Mouse (Mus musculus): Measurements from ENCODE around the gene Gm42906. TPM values are rescaled to one million over a fixed set of nuclear protein-coding genes. Genes with fewer than 3 reads are reported as not detected.
A peak's percentile ranks its signal among the peaks of the same experiment; 100 is the strongest.

Gene Gm42906
- polyA plus RNA-seq, 1 experiment from 2014 or later, result 0.66 TPM

- Histone ChIP-seq H3K4me3 (ENCODE audit: low read depth, low read length) (no peak overlapping the region), H3K4me2 (replicated peaks; ENCODE audit: low read depth, low read length) (no peak overlapping the region), H3K9me3 (ENCODE audit: low read length) (no peaks in the 10 kb centered on the region), H3K36me3 (ENCODE audit: insufficient read depth, low read length) (no peaks in the 10 kb centered on the region), H3K4me1 (ENCODE audit: insufficient read depth, low read depth, low read length) (peaks cover 21% of the 10 kb centered on the region), H3K9ac (replicated peaks; ENCODE audit: low read depth) (no peak overlapping the region), H3K27me3 (replicated peaks; ENCODE audit: insufficient read depth, low read length) (no peaks in the 10 kb centered on the region), H3K27ac (ENCODE audit: low read length) (peak overlapping the region; percentile 73)
- 18% methylated on average over 11 of the region's 11 CpGs for WGBS
- TF ChIP-seq CTCF (IDR thresholded peaks at IDR 0.05) (no peak), EP300 (IDR thresholded peaks at IDR 0.05) (peak; percentile 74; the same call in 1 of the 2 replicates)
- ATAC-seq (peak; percentile 83), DNase-seq (ENCODE audit: low spot score) (peak; percentile 85)
Measured at GRCm38 (mm10) chr5:151142671-151143601, 285.0 kb downstream of the Gm42906 start.

GRCm38 (mm10) chr5:151142241-151142640 lies 285.7 kb downstream of the Gm42906 start:
- no peak overlapping the region for H3K4me2 ChIP-seq (replicated peaks; ENCODE audit: low read depth, low read length)
- H3K4me1 ChIP-seq (ENCODE audit: insufficient read depth, low read depth, low read length), result peaks cover 21% of the 10 kb centered on the region
- H3K9ac ChIP-seq (replicated peaks; ENCODE audit: low read depth), result no peak overlapping the region
- 18% methylated on average over 5 of the region's 5 CpGs for WGBS
- no peaks in the 10 kb centered on the region for H3K27me3 ChIP-seq (replicated peaks; ENCODE audit: insufficient read depth, low read length)
- TF ChIP-seq CTCF (IDR thresholded peaks at IDR 0.05), result peak; percentile 95
- TF ChIP-seq EP300 (IDR thresholded peaks at IDR 0.05), result 0 out of 2 replicates have a peak, but pooled peaks have one; percentile 79
- H3K27ac ChIP-seq (ENCODE audit: low read length), result peak overlapping the region; percentile 73
- DNase-seq (ENCODE audit: low spot score), result peak; percentile 94
- H3K36me3 ChIP-seq (ENCODE audit: insufficient read depth, low read length), result no peaks in the 10 kb centered on the region
- H3K4me3 ChIP-seq (ENCODE audit: low read depth, low read length), result no peak overlapping the region
- H3K9me3 ChIP-seq (ENCODE audit: low read length), result no peaks in the 10 kb centered on the region
- ATAC-seq, result peak; percentile 76

- no peaks in the 10 kb centered on the region for H3K27me3 ChIP-seq (replicated peaks; ENCODE audit: insufficient read depth, low read length)
- no peaks in the 10 kb centered on the region for H3K9me3 ChIP-seq (ENCODE audit: low read length)
- no peak overlapping the region for H3K4me2 ChIP-seq (replicated peaks; ENCODE audit: low read depth, low read length)
- H3K27ac ChIP-seq (ENCODE audit: low read length), result no peak overlapping the region
- DNase-seq (ENCODE audit: low spot score), result no peak
- H3K9ac ChIP-seq (replicated peaks; ENCODE audit: low read depth), result no peak overlapping the region
- H3K4me3 ChIP-seq (ENCODE audit: low read depth, low read length), result no peak overlapping the region
- TF ChIP-seq EP300 (IDR thresholded peaks at IDR 0.05) (no peak), CTCF (IDR thresholded peaks at IDR 0.05) (no peak)
- H3K36me3 ChIP-seq (ENCODE audit: insufficient read depth, low read length), result no peaks in the 10 kb centered on the region
- 40% methylated on average over 5 of the region's 5 CpGs for WGBS
- H3K4me1 ChIP-seq (ENCODE audit: insufficient read depth, low read depth, low read length), result peaks cover 23% of the 10 kb centered on the region
- ATAC-seq, result no peak
Measured at GRCm38 (mm10) chr5:151137901-151138300, 290.1 kb downstream of the Gm42906 start.

GRCm38 (mm10) chr5:151137311-151137710 lies 290.7 kb downstream of the Gm42906 start:
- ATAC-seq, result no peak
- TF ChIP-seq EP300 (IDR thresholded peaks at IDR 0.05), result no peak
- TF ChIP-seq CTCF (IDR thresholded peaks at IDR 0.05), result no peak

GRCm38 (mm10) chr5:151135965-151136364 lies 292.0 kb downstream of the Gm42906 start:
- 42% methylated on average over 6 of the region's 6 CpGs for WGBS
- peak overlapping the region; percentile 66 for H3K27ac ChIP-seq (ENCODE audit: low read length)
- peaks cover 13% of the 10 kb centered on the region; the same call in 1 of the 2 replicates for H3K4me1 ChIP-seq (ENCODE audit: insufficient read depth, low read depth, low read length)
- no peak overlapping the region for H3K4me2 ChIP-seq (replicated peaks; ENCODE audit: low read depth, low read length)
- no peak overlapping the region for H3K9ac ChIP-seq (replicated peaks; ENCODE audit: low read depth)
- H3K36me3 ChIP-seq (ENCODE audit: insufficient read depth, low read length), result no peaks in the 10 kb centered on the region
- DNase-seq (ENCODE audit: low spot score) (no peak), ATAC-seq (peak; percentile 18)
- no peaks in the 10 kb centered on the region for H3K9me3 ChIP-seq (ENCODE audit: low read length)
- TF ChIP-seq CTCF (IDR thresholded peaks at IDR 0.05), result no peak
- TF ChIP-seq EP300 (IDR thresholded peaks at IDR 0.05), result no peak
- H3K4me3 ChIP-seq (ENCODE audit: low read depth, low read length), result no peak overlapping the region
- no peaks in the 10 kb centered on the region for H3K27me3 ChIP-seq (replicated peaks; ENCODE audit: insufficient read depth, low read length)

More at GRCm38 (mm10) chr5:151137311-151137710, 290.7 kb downstream of the Gm42906 start:
- no peak for DNase-seq (ENCODE audit: low spot score)
- H3K9me3 ChIP-seq (ENCODE audit: low read length), result no peaks in the 10 kb centered on the region
- no peaks in the 10 kb centered on the region for H3K27me3 ChIP-seq (replicated peaks; ENCODE audit: insufficient read depth, low read length)
- H3K4me3 ChIP-seq (ENCODE audit: low read depth, low read length), result no peak overlapping the region
- 78% methylated on average over 4 of the region's 4 CpGs for WGBS
- no peak overlapping the region for H3K4me2 ChIP-seq (replicated peaks; ENCODE audit: low read depth, low read length)
- no peak overlapping the region for H3K9ac ChIP-seq (replicated peaks; ENCODE audit: low read depth)
- H3K27ac ChIP-seq (ENCODE audit: low read length), result no peak overlapping the region
- H3K36me3 ChIP-seq (ENCODE audit: insufficient read depth, low read length), result no peaks in the 10 kb centered on the region
- peaks cover 19% of the 10 kb centered on the region for H3K4me1 ChIP-seq (ENCODE audit: insufficient read depth, low read depth, low read length)

GRCm38 (mm10) chr5:151135078-151135826 lies 292.7 kb downstream of the Gm42906 start:
- Histone ChIP-seq H3K4me1 (ENCODE audit: insufficient read depth, low read depth, low read length) (peaks cover 13% of the 10 kb centered on the region; the same call in 1 of the 2 replicates), H3K27me3 (replicated peaks; ENCODE audit: insufficient read depth, low read length) (no peaks in the 10 kb centered on the region), H3K4me3 (ENCODE audit: low read depth, low read length) (no peak overlapping the region), H3K27ac (ENCODE audit: low read length) (peak overlapping the region; percentile 66), H3K36me3 (ENCODE audit: insufficient read depth, low read length) (no peaks in the 10 kb centered on the region), H3K9me3 (ENCODE audit: low read length) (no peaks in the 10 kb centered on the region), H3K4me2 (replicated peaks; ENCODE audit: low read depth, low read length) (no peak overlapping the region), H3K9ac (replicated peaks; ENCODE audit: low read depth) (no peak overlapping the region)
- DNase-seq (ENCODE audit: low spot score), result peak; percentile 66
- peak; percentile 78 for ATAC-seq
- 42% methylated on average over 8 of the region's 8 CpGs for WGBS
- TF ChIP-seq CTCF (IDR thresholded peaks at IDR 0.05) (no peak), EP300 (IDR thresholded peaks at IDR 0.05) (no peak; the same call in 1 of the 2 replicates)

Measured in lung, postnatal 0 days (tissue).